Mouse (Mus musculus): ENCODE measurements around the gene Gm20509.

DNA sequence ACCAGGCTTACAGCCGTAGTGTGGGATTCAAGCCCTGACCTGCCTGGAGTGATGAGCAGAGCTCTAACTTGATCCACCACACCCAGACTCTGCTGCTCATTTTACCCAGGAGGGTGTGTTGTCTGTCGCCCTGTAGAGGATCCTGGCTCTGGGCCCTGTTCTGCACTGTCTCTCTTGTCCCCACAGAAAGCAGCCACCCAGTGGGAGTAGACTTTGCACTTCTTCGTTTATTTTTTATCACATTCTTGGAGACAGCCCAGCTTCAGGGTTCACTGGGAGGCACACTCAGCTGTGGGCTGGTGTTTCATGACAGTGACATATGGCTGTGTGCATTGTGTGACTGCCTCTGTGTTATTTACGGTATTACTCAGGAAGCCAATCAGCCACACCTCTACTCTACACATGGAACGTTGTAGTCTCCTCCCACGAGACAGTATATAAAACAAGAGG is 34.0 kb upstream of the Gm20509 start:
- no peak for TF ChIP-seq CTCF (IDR thresholded peaks at IDR 0.05; ENCODE audit: control insufficient read depth, insufficient read depth, insufficient read length)
- no peak for TF ChIP-seq USF1 (IDR thresholded peaks at IDR 0.05; ENCODE audit: low read depth)
- no peak for TF ChIP-seq MYOG (IDR thresholded peaks at IDR 0.05; ENCODE audit: control insufficient read depth, extremely low read depth, insufficient read length)
- no peak for TF ChIP-seq CEBPB (IDR thresholded peaks at IDR 0.05; ENCODE audit: low read depth)
- TF ChIP-seq MAX (IDR thresholded peaks at IDR 0.05), result no peak
- no peak for TF ChIP-seq FOSL1 (IDR thresholded peaks at IDR 0.05; ENCODE audit: insufficient read depth, low read length, poor library complexity, severe bottlenecking)

Measured in C2C12 (cell line).